Mouse (Mus musculus) midbrain, embryonic 15.5 days (tissue): Measurements from ENCODE around the gene Tdp2. TPM values are rescaled to one million over a fixed set of nuclear protein-coding genes. Genes with fewer than 3 reads are reported as not detected.
A peak's percentile ranks its signal among the peaks of the same experiment; 100 is the strongest.

Experiments used
- ATAC-seq: fragments of 200-750 bp; cut with Nextera tagmentation; replicated peaks from 2 replicates; pipeline ENCODE4 v1.8.0; 2017; ENCODE audit warnings: moderate TSS enrichment
- H3K27ac ChIP-seq: fragments of 300-500 bp; sonication (generic); 2 replicates; pipeline ENCODE4 v1.5.1; 2015; ENCODE audit warnings: mild to moderate bottlenecking, inconsistent platforms
- H3K27me3 ChIP-seq: fragments of 300-500 bp; sonication (generic); replicated peaks from 2 replicates; pipeline ENCODE4 v1.6.1; 2015; ENCODE audit warnings: inconsistent platforms
- H3K36me3 ChIP-seq: fragments of 300-500 bp; sonication (generic); replicated peaks from 2 replicates; pipeline ENCODE4 v1.6.1; 2015; ENCODE audit warnings: inconsistent platforms
- H3K4me1 ChIP-seq: fragments of 300-500 bp; sonication (generic); 2 replicates; pipeline ENCODE4 v1.6.1; 2015; ENCODE audit warnings: inconsistent platforms
- H3K4me2 ChIP-seq: fragments of 300-500 bp; sonication (generic); 2 replicates; pipeline ENCODE4 v1.6.1; 2015; ENCODE audit warnings: inconsistent platforms, mild to moderate bottlenecking, moderate library complexity
- H3K4me3 ChIP-seq: fragments of 300-500 bp; sonication (generic); 2 replicates; pipeline ENCODE4 v1.5.1; 2015; ENCODE audit warnings: mild to moderate bottlenecking, inconsistent platforms
- H3K9ac ChIP-seq: fragments of 300-500 bp; sonication (generic); 2 replicates; pipeline ENCODE4 v1.6.1; 2015; ENCODE audit warnings: mild to moderate bottlenecking, inconsistent platforms
- H3K9me3 ChIP-seq: fragments of 300-500 bp; sonication (generic); 2 replicates; pipeline ENCODE4 v1.6.1; 2016; ENCODE audit warnings: inconsistent platforms
- WGBS: fragments of 180-500 bp; shearing (Covaris S2); methylation state at CpG from one replicate; pipeline ENCODE4 v1.1.7; 2015; ENCODE audit warnings: mixed read lengths; 5-methylcytosine and 5-hydroxymethylcytosine counted together
- polyA plus RNA-seq: library from polyadenylated mRNA; unstranded; fragments of >200 nt; fragmentation: Nextera tagmentation; extraction: Ambion mirVana; gene quantifications from 2 replicates; pipeline ENCODE4 v1.2.1, GENCODE M21; 2015

The Tdp2 gene
- polyA plus RNA-seq, result 28.7 and 33.2 TPM in 2 replicates

DNA sequence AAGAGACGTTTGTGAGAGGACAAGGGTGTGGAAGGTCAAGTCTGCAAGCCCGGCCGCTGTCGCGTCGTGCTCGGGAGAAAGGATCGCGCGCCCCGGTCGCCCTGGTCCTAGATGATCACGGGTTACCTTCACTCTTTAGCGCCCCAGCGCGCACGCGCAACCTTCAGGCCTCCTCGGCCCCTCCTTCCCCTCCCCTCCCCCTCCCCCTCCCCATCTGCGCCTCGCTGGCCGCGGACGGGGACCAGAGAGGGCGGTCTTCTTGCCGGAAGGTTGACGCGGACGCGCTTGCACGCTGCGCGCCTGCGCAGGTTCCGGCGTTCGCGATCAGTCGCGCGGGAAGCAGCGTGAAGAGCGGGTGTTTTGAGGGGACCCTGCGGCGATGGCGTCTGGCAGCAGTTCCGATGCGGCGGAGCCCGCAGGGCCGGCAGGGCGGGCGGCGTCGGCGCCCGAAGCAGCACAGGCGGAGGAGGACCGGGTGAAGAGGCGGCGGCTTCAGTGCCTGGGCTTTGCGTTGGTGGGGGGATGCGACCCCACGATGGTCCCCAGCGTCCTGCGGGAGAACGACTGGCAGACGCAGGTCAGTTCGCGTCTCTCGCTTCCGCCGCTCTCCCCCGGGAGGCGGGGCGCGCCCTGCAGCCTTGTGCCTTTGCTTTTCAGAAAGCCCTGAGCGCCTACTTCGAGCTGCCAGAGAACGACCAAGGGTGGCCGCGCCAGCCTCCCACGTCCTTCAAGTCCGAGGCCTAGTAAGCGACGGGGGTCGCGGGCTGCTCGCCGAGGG lies at the start of gene Tdp2, which contains the start of gene Acot13:
TSS of gene Tdp2 (plus strand) at position 327 of the 778 bp plus-strand sequence.
TSS of gene Acot13 (minus strand) at position 188 of the 778 bp plus-strand sequence.
- peak within 1 kb of the TSS; percentile 91 for H3K9ac ChIP-seq
- peak within 1 kb of the TSS; percentile 98 for H3K4me3 ChIP-seq
- no peaks in the 10 kb centered on the region for H3K36me3 ChIP-seq
- H3K4me2 ChIP-seq, result peak within 1 kb of the TSS; percentile 67
- whole genome bisulfite sequencing, result under 1% methylated on average over 89 of the region's 90 CpGs
- peak; percentile 97 for ATAC-seq
- H3K27ac ChIP-seq, result peak within 1 kb of the TSS; percentile 89
- H3K9me3 ChIP-seq, result no peaks in the 10 kb centered on the region
- H3K4me1 ChIP-seq, result peaks cover 34% of the 10 kb centered on the region
- no peaks in the 10 kb centered on the region for H3K27me3 ChIP-seq

DNA sequence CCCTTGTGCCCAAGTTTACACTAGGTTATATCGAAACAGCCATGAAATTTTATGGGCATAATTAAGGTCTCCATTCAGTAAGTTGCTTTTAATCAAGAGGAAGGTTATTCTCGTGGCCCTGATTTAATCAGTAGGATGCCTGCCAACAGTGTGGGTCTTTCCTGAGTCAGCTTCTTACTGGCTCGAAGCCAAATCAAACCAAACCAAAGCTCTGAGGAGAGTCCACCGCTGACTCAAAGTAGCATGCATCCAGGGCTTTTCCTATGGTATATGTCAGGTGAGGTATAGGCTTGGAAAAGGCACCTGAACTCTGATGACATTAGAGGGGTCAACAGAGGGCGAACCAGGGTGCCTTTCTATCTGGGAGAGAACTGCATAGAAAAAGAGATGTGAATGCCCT lies 49.6 kb upstream of the Tdp2 start:
- ATAC-seq, result no peak
- H3K4me1 ChIP-seq, result no peaks in the 10 kb centered on the region
- whole genome bisulfite sequencing, result 55% methylated on average over 5 of the region's 5 CpGs

DNA sequence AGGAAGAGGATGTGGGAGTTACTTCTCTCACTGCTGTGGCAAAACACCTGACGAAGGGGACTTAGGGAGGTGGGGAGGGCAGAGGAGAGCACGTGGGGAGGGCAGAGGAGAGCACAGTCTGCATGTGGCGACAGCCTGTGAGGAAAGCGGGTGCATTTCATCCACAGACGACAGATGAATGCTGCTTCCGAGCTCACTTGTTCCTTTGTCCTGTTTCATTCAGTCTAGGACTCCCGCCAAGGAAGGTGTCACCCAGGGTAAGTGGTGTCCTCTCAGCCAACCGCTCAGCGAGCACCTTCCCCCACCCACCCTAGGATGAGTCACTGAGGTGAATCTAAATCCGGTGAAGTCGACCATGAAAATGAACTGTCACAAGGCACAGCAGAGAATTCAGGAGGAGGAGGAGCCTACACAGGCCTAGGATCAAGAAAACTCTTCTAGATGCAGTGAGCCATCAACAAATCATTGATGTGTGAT lies 45.4 kb upstream of the Tdp2 start:
- no peak overlapping the region for H3K4me3 ChIP-seq
- WGBS, result 37% methylated on average over 11 of the region's 11 CpGs
- H3K9me3 ChIP-seq, result no peaks in the 10 kb centered on the region
- H3K36me3 ChIP-seq, result no peaks in the 10 kb centered on the region
- no peak; the same call in 1 of the 2 replicates for ATAC-seq
- no peak overlapping the region for H3K27ac ChIP-seq
- no peaks in the 10 kb centered on the region for H3K27me3 ChIP-seq
- H3K9ac ChIP-seq, result no peak overlapping the region
- no peak overlapping the region for H3K4me2 ChIP-seq
- no peaks in the 10 kb centered on the region for H3K4me1 ChIP-seq

More for the DNA sequence above, 49.6 kb upstream of the Tdp2 start:
- Histone ChIP-seq H3K27ac (no peak overlapping the region), H3K36me3 (no peaks in the 10 kb centered on the region), H3K9me3 (no peaks in the 10 kb centered on the region), H3K9ac (no peak overlapping the region), H3K4me2 (no peak overlapping the region), H3K27me3 (no peaks in the 10 kb centered on the region), H3K4me3 (no peak overlapping the region)

DNA sequence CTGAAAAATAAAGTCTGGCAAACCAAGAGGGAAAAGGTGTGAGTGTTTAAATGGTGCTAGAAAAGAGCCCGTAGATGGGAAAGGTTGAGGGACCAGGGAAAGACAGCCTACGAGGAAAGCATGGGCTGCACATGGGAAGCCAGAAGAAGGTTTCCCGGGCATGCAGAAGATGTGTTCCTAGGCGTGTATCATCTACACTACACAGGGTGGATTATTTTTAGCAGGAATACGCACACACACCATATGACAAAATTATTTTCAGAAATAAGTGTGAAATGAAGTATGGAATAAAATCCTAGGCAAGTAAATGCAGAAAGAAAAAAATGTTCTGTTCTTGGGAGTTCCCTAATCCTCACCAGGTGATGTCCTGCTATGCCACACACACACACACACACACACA lies 44.0 kb upstream of the Tdp2 start:
- H3K27ac ChIP-seq, result no peak overlapping the region
- WGBS, result 88% methylated on average over 5 of the region's 5 CpGs
- no peak for ATAC-seq
- H3K27me3 ChIP-seq, result no peaks in the 10 kb centered on the region
- no peaks in the 10 kb centered on the region for H3K36me3 ChIP-seq
- H3K4me2 ChIP-seq, result no peak overlapping the region
- no peak overlapping the region for H3K9ac ChIP-seq
- H3K9me3 ChIP-seq, result no peaks in the 10 kb centered on the region
- H3K4me3 ChIP-seq, result no peak overlapping the region
- H3K4me1 ChIP-seq, result no peaks in the 10 kb centered on the region

DNA sequence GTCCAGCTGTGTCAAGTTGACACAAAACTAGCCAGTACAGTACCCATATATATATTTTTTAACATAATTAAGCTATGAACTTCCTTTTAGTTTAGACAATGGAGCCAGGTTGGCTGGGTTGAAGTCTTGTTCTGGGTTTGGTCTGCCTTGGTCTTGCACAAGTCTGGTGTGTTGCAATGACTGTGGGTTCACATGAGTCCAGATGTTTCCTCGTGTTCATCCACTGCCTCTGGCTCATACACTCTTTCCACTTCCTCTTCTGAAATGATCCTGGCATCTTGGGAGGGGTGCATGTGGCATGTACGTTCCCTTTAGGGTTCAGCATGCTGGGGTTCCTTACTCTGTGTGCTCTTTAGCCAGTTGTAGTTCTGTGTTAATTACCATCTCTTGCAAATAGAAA lies 40.1 kb upstream of the Tdp2 start:
- 76% methylated on average over 2 of the region's 2 CpGs for WGBS
- Histone ChIP-seq H3K4me3 (no peak overlapping the region), H3K27ac (no peak overlapping the region), H3K9ac (no peak overlapping the region), H3K4me2 (no peak overlapping the region), H3K27me3 (no peaks in the 10 kb centered on the region), H3K9me3 (no peaks in the 10 kb centered on the region), H3K4me1 (no peaks in the 10 kb centered on the region), H3K36me3 (no peaks in the 10 kb centered on the region)
- no peak for ATAC-seq

DNA sequence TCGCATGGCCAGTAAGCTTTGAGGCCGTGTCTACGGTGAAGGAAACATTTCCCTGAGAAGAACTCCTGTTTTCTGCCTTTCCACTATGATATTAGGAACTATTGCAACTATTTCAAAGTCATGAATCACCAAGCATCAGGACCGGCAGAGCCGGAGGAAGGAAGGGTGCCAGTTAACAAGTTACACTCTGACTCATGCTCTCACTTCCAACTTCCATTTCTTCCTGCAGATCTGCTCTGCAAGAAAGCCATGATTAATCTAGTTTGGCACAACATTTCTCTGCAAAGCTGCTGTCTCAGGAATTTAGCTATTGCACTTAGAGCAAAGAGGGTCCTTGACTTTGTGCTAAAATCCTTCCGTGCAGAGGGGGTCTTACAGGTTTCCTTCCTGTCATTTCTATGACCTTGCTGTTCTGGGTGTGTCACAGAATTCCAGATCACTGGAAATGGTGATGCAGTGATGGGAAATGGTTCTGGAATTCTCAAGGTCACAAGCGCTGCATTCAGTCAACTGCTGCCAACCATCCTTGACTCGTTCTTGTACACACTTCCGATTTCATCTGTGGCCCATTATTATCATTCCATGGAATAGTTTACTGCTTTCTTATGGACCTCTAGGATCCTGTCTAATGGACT lies 39.0 kb upstream of the Tdp2 start:
- ATAC-seq, result no peak
- H3K4me1 ChIP-seq, result no peaks in the 10 kb centered on the region
- 91% methylated on average over 9 of the region's 9 CpGs for WGBS

DNA sequence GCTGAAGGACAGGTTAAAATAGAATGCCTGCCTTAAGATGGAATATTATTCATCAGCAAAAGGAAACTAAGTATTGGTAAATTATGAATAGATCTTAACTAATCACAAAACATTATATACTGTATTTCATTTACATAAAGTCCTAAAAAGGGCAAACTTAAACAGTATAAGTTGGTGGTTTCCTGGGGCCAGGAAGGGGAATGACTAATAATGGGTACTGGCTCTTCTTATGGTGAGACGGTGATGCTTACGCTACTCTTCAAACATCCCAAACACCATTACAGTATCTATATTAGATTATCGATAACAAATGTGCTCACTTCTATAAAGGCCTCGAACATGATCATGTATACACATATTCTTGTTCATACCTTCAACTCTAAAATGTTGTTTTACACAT lies 32.8 kb upstream of the Tdp2 start:
- H3K4me1 ChIP-seq, result peaks cover 17% of the 10 kb centered on the region
- WGBS, result 96% methylated on average over 4 of the region's 4 CpGs
- no peaks in the 10 kb centered on the region for H3K27me3 ChIP-seq
- no peak overlapping the region for H3K9ac ChIP-seq
- no peak for ATAC-seq
- H3K27ac ChIP-seq, result no peak overlapping the region
- H3K9me3 ChIP-seq, result no peaks in the 10 kb centered on the region
- no peak overlapping the region for H3K4me2 ChIP-seq
- no peaks in the 10 kb centered on the region for H3K36me3 ChIP-seq
- H3K4me3 ChIP-seq, result no peak overlapping the region

More for the DNA sequence above, 39.0 kb upstream of the Tdp2 start:
- Histone ChIP-seq H3K4me2 (no peak overlapping the region), H3K27me3 (no peaks in the 10 kb centered on the region), H3K4me3 (no peak overlapping the region), H3K36me3 (no peaks in the 10 kb centered on the region), H3K27ac (no peak overlapping the region), H3K9ac (no peak overlapping the region), H3K9me3 (no peaks in the 10 kb centered on the region)

DNA sequence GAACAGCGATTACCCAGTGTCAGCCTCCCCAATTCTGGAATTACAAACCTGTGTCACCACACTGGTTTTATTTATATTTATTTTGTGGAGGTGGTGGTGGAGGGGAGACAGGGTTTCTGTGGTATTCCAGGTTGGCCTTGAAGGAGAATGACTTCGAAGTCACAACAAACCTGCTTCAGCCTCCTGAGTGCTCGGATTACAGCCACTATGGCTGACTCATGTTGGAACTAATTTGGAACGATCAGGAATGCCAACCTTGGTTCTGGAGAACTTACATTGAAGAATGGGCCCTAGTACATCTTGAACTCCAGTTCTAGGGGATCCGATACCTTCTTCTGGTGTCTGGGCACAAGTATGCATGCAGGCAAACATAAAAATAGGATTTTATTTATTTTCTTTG lies 32.1 kb upstream of the Tdp2 start:
- no peak for ATAC-seq
- H3K27ac ChIP-seq, result no peak overlapping the region
- H3K36me3 ChIP-seq, result no peaks in the 10 kb centered on the region
- H3K9me3 ChIP-seq, result no peaks in the 10 kb centered on the region
- WGBS, result 73% methylated on average over 5 of the region's 5 CpGs
- H3K4me3 ChIP-seq, result peak overlapping the region; percentile 83; the same call in 1 of the 2 replicates
- H3K9ac ChIP-seq, result no peak overlapping the region
- no peaks in the 10 kb centered on the region for H3K27me3 ChIP-seq
- H3K4me2 ChIP-seq, result peak overlapping the region; percentile 87
- H3K4me1 ChIP-seq, result peaks cover 22% of the 10 kb centered on the region

DNA sequence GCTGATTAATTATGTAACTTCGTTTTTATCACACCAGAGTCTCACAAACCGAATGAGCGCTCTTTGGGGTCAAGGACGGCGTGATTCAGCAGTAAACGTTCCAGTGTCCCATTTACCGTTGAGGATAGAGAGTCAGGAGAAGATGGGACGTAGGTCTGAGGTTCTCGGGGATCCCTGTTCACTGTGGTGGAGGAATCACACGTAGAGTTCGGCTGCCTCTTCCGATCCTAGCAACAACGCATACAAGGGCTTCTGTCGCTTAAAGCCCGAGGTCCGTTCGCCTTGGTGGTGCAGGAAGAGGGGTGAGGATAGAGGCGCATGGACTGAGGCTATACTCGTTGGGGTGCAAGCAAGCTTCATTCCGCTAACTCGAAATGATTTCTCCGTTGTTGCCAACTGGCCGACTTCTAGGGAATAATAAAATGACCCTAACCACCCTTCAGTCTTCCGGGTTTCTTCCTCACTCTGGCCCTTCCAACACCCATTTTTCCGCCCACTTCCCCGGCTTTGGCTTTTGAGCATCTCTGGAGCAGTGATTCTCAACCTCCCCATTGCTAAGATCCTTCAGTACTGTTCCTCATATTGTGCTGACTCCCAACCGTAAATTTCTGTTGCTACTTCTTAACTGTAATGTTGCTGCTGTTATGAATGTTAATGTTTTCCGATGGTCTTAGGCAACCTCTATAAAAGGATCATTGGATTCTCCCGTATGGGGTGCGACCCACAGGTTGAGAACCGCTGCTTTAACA lies 31.4 kb upstream of the Tdp2 start:
- Histone ChIP-seq H3K4me1 (peaks cover 26% of the 10 kb centered on the region), H3K9me3 (no peaks in the 10 kb centered on the region), H3K4me3 (peak overlapping the region; percentile 83), H3K27ac (peak overlapping the region; percentile 96), H3K9ac (peak overlapping the region; percentile 56), H3K27me3 (no peaks in the 10 kb centered on the region), H3K4me2 (peak overlapping the region; percentile 87), H3K36me3 (no peaks in the 10 kb centered on the region)
- WGBS, result under 1% methylated on average over 31 of the region's 31 CpGs
- peak; percentile 57 for ATAC-seq

DNA sequence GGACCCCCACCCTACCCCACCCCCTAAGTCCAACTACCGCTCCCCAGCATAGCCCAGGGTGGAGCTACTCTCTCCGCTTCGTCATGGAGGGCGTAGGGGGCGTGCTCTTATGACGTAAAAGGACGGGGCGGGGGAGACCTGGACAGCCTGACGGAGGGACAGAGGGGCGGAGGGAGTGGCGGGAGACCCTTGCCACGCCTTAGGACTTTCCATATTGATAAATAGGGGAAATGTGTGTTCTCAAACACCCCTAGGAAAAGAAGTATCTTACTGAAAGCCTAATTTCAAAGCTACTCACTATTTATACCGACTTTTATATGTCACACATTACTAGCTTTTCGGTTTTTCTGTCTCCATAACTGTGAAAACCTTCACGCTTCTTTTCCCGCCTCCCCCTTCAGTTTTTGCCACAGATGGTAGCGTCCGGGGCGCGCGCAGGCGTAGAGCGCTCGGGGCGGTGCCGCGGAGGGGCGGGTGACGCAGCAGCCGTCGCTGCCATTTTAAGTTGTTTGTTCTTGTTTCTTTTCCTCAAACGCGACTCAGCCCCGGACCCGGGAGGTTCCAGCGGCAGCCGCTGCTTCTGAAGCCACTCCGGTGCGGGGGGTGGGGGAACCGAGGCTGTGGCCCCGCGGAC lies 30.7 kb upstream of the Tdp2 start:
- Histone ChIP-seq H3K27ac (peak overlapping the region; percentile 96), H3K36me3 (0 out of 2 replicates have a peak, but pooled peaks cover 4% of the 10 kb centered on the region), H3K4me2 (peak overlapping the region; percentile 87), H3K9ac (peak overlapping the region; percentile 74), H3K4me1 (peaks cover 30% of the 10 kb centered on the region), H3K4me3 (peak overlapping the region; percentile 83), H3K27me3 (no peaks in the 10 kb centered on the region), H3K9me3 (no peaks in the 10 kb centered on the region)
- WGBS, result under 1% methylated on average over 42 of the region's 42 CpGs
- peak; percentile 97 for ATAC-seq

DNA sequence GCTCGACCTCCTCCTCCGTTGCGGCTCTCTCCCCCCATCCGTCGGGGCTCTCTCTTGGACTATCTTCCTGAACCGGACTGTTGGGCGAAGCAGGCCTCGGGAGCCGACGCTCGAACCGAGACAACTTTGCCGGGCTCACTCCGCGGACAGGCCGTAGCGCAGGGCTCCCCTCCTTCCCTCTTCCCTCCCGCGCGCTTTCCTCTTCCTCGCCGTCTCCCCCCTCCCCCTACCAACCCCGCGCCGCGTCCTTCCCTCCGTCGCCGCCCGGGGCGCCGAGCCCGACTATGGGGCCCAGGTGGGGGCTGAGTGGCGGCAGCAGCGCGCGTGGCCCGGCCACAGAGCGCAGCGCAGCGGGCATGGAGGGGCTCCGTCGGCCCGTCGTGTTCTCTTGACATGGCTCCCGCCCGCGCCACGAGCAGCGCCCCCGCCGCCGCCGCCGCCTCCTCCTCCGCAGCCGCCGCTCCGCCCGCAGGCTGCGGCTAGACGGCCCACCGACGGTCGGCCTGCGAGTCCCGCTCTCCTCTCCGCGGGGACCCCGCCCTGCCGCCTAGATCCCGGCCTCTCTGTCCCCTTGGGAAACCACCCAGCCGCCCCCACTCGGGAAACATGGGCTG lies 30.1 kb upstream of the Tdp2 start, which contains the start of gene BC005537:
TSS of gene BC005537 (plus strand) at position 350 of the 614 bp plus-strand sequence.
- Histone ChIP-seq H3K4me2 (peak within 1 kb of the TSS; percentile 87), H3K4me1 (peaks cover 30% of the 10 kb centered on the region), H3K27ac (peak within 1 kb of the TSS; percentile 96), H3K9me3 (no peaks in the 10 kb centered on the region), H3K36me3 (0 out of 2 replicates have a peak, but pooled peaks cover 4% of the 10 kb centered on the region), H3K27me3 (no peaks in the 10 kb centered on the region), H3K4me3 (peak within 1 kb of the TSS; percentile 83), H3K9ac (peak within 1 kb of the TSS; percentile 74)
- 0% methylated on average over 63 of the region's 74 CpGs for WGBS
- peak; percentile 55 for ATAC-seq
